Mouse (Mus musculus): ENCODE results near the gene Glb1l.

DNA sequence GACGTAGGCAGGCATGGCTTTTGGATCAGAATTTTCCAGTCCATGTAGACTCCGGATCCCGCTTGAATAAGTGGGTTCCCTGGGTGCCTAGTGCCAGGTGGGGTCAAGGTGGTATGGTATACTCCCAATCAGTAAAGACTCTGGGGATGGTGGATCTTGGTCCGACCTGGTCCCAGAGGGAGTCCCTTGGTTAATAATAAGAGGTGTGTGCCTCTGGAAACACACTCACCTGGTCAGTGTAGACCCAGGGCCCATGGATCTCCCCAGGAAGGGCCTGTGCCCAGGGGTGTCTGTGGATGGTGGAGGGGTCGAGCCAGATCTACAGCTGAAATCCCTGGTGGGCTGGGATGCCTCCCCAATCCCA, 19.4 kb downstream of the Glb1l start:
- TF ChIP-seq CTCF (IDR thresholded peaks at IDR 0.05; ENCODE audit: low read depth) (no peak), EP300 (IDR thresholded peaks at IDR 0.05; ENCODE audit: low read depth) (no peak)
